Mouse (Mus musculus) MEL (cell line): ENCODE results near the gene Lrba. TPM values are rescaled to one million over a fixed set of nuclear protein-coding genes. Genes with fewer than 3 reads are reported as not detected.

Experiments
- DNase-seq: peaks from one replicate; pipeline ENCODE4 v3.0.0; 2011; ENCODE audit warnings: low read depth, low spot score
- H3K27ac ChIP-seq: 2 replicates; pipeline ENCODE4 v1.5.1; 2012; ENCODE audit warnings: low read depth, mild to moderate bottlenecking, control low read depth, low read length, moderate library complexity; ENCODE audit not compliant: control insufficient read depth
- H3K27me3 ChIP-seq, 2 experiments: fragments of 150-350 bp in 1 of 2; sonication (generic) in 1 of 2; 2 replicates each; pipeline ENCODE4 v1.6.1; 2012; ENCODE audit warnings: low read length in 2 of 2, mild to moderate bottlenecking in 2 of 2, improper control_type of control experiment in 1 of 2, moderate library complexity in 1 of 2; ENCODE audit not compliant: insufficient read depth in 2 of 2, control insufficient read depth in 1 of 2
- H3K36me3 ChIP-seq, 2 experiments: 2 replicates each; pipeline ENCODE4 v1.6.1; 2012 to 2014; ENCODE audit warnings: low read length in 2 of 2, improper control_type of control experiment in 1 of 2, inconsistent platforms in 1 of 2, mild to moderate bottlenecking in 1 of 2; ENCODE audit not compliant: insufficient read depth in 2 of 2, control insufficient read depth in 1 of 2
- H3K4me1 ChIP-seq, 2 experiments: fragments of 150-350 bp in 1 of 2; sonication (generic) in 1 of 2; 2 replicates each; pipeline ENCODE4 v1.6.1; 2012; ENCODE audit warnings: low read length in 2 of 2, improper control_type of control experiment in 1 of 2, mild to moderate bottlenecking in 1 of 2; ENCODE audit not compliant: insufficient read depth in 2 of 2, control insufficient read depth in 1 of 2
- H3K4me3 ChIP-seq, 2 experiments: fragments of 150-350 bp in 1 of 2; sonication (generic) in 1 of 2; 2 replicates each; pipeline ENCODE4 v1.5.1; 2012; ENCODE audit warnings: low read depth in 2 of 2, low read length in 2 of 2, mild to moderate bottlenecking in 2 of 2, moderate library complexity in 2 of 2, control low read depth in 1 of 2, improper control_type of control experiment in 1 of 2; ENCODE audit not compliant: control insufficient read depth in 1 of 2, insufficient read depth in 1 of 2
- H3K79me2 ChIP-seq: 2 replicates; pipeline ENCODE4 v1.6.1; 2012; ENCODE audit warnings: mild to moderate bottlenecking, low read length, moderate library complexity; ENCODE audit not compliant: control insufficient read depth, poor library complexity, insufficient read depth
- H3K9ac ChIP-seq: 2 replicates; pipeline ENCODE4 v1.6.1; 2012; ENCODE audit warnings: low read depth, mild to moderate bottlenecking, control low read depth, low read length, moderate library complexity; ENCODE audit not compliant: control insufficient read depth, poor library complexity, severe bottlenecking
- H3K9me3 ChIP-seq: fragments of 150-350 bp; sonication (generic); replicated peaks from 2 replicates; pipeline ENCODE4 v1.6.1; 2012; ENCODE audit warnings: mild to moderate bottlenecking, low read length, improper control_type of control experiment, moderate library complexity; ENCODE audit not compliant: insufficient read depth
- BHLHE40 ChIP-seq: IDR thresholded peaks from 2 replicates; pipeline ENCODE4 v1.6.1; 2012; ENCODE audit warnings: low read depth, mild to moderate bottlenecking, inconsistent platforms, low read length, improper control_type of control experiment, borderline replicate concordance
- CHD1 ChIP-seq: IDR thresholded peaks from 2 replicates; pipeline ENCODE4 v1.6.1; 2012; ENCODE audit warnings: low read depth, mild to moderate bottlenecking, inconsistent platforms, low read length, improper control_type of control experiment
- E2F4 ChIP-seq: IDR thresholded peaks from 2 replicates; pipeline ENCODE4 v1.6.1; 2011; ENCODE audit warnings: low read depth, low read length, improper control_type of control experiment, borderline replicate concordance
- ELF1 ChIP-seq: IDR thresholded peaks from 2 replicates; pipeline ENCODE4 v1.6.1; 2014; ENCODE audit warnings: low read depth, mild to moderate bottlenecking, inconsistent platforms, low read length, improper control_type of control experiment, moderate library complexity
- EP300 ChIP-seq, 2 experiments: IDR thresholded peaks; 2 replicates each; pipeline ENCODE4 v1.6.1; 2011; ENCODE audit warnings: improper control_type of control experiment in 2 of 2, low read length in 2 of 2, low read depth in 1 of 2, mild to moderate bottlenecking in 1 of 2
- ETS1 ChIP-seq: IDR thresholded peaks from 2 replicates; pipeline ENCODE4 v1.6.1; 2012; ENCODE audit warnings: low read depth, mild to moderate bottlenecking, inconsistent platforms, low read length, improper control_type of control experiment, moderate library complexity
- GABPA ChIP-seq: IDR thresholded peaks from 2 replicates; pipeline ENCODE4 v1.6.1; 2012; ENCODE audit warnings: low read depth, mild to moderate bottlenecking, inconsistent platforms, low read length, improper control_type of control experiment, moderate library complexity
- GATA1 ChIP-seq: IDR thresholded peaks from 2 replicates; pipeline ENCODE4 v1.6.1; 2011; ENCODE audit warnings: low read depth, low read length, improper control_type of control experiment
- HCFC1 ChIP-seq: IDR thresholded peaks from 2 replicates; pipeline ENCODE4 v1.6.1; 2012; ENCODE audit warnings: low read depth, mild to moderate bottlenecking, inconsistent platforms, low read length, improper control_type of control experiment, moderate library complexity
- KAT2A ChIP-seq: conservative IDR thresholded peaks from 2 replicates; pipeline ENCODE4 v1.6.1; 2012; ENCODE audit warnings: low read depth, low read length, improper control_type of control experiment, inconsistent platforms
- MEF2A ChIP-seq: IDR thresholded peaks from 2 replicates; pipeline ENCODE4 v1.6.1; 2014; ENCODE audit warnings: low read depth, mild to moderate bottlenecking, inconsistent platforms, low read length, improper control_type of control experiment; ENCODE audit not compliant: poor library complexity, insufficient replicate concordance, severe bottlenecking; ENCODE audit errors: extremely low read depth
- MXI1 ChIP-seq: IDR thresholded peaks from 2 replicates; pipeline ENCODE4 v1.6.1; 2011; ENCODE audit warnings: mild to moderate bottlenecking, low read depth, low read length, improper control_type of control experiment
- MYB ChIP-seq: IDR thresholded peaks from 2 replicates; pipeline ENCODE4 v1.6.1; 2011; ENCODE audit warnings: mild to moderate bottlenecking, low read depth, low read length, improper control_type of control experiment
- MYC ChIP-seq: IDR thresholded peaks from 2 replicates; pipeline ENCODE4 v1.6.1; 2011; ENCODE audit warnings: low read depth, mild to moderate bottlenecking, low read length, improper control_type of control experiment, moderate library complexity
- NELFE ChIP-seq: IDR thresholded peaks from 2 replicates; pipeline ENCODE4 v1.6.1; 2011; ENCODE audit warnings: low read depth, low read length, improper control_type of control experiment
- POLR2AphosphoS5 ChIP-seq: IDR thresholded peaks from 2 replicates; pipeline ENCODE4 v1.6.1; 2012; ENCODE audit warnings: low read depth, borderline replicate concordance, mild to moderate bottlenecking, inconsistent platforms, low read length, moderate library complexity, mixed read lengths
- RAD21 ChIP-seq: IDR thresholded peaks from 2 replicates; pipeline ENCODE4 v1.6.1; 2011; ENCODE audit warnings: mild to moderate bottlenecking, low read depth, low read length, improper control_type of control experiment
- SIN3A ChIP-seq: IDR thresholded peaks from 2 replicates; pipeline ENCODE4 v1.6.1; 2012; ENCODE audit warnings: low read length, improper control_type of control experiment, inconsistent platforms
- TAL1 ChIP-seq: IDR thresholded peaks from 2 replicates; pipeline ENCODE4 v1.6.1; 2012; ENCODE audit warnings: mild to moderate bottlenecking, inconsistent platforms, low read length, moderate library complexity, mixed read lengths
- TBP ChIP-seq: IDR thresholded peaks from 2 replicates; pipeline ENCODE4 v1.8.0; 2011; ENCODE audit warnings: low read depth, low read length, improper control_type of control experiment
- UBTF ChIP-seq: IDR thresholded peaks from 2 replicates; pipeline ENCODE4 v1.6.1; 2012; ENCODE audit warnings: low read depth, mild to moderate bottlenecking, inconsistent platforms, low read length, improper control_type of control experiment, moderate library complexity, borderline replicate concordance; ENCODE audit not compliant: insufficient read depth
- USF1 ChIP-seq: IDR thresholded peaks from 2 replicates; pipeline ENCODE4 v1.6.1; 2014; ENCODE audit warnings: low read depth, mild to moderate bottlenecking, inconsistent platforms, low read length, improper control_type of control experiment, moderate library complexity
- USF2 ChIP-seq, 2 experiments: IDR thresholded peaks; 2 replicates each; pipeline ENCODE4 v1.6.1; 2011 to 2012; ENCODE audit warnings: improper control_type of control experiment in 2 of 2, low read length in 2 of 2, borderline replicate concordance in 1 of 2, inconsistent platforms in 1 of 2, low read depth in 1 of 2, mild to moderate bottlenecking in 1 of 2; ENCODE audit not compliant: insufficient read depth in 1 of 2
- ZKSCAN1 ChIP-seq: IDR thresholded peaks from 2 replicates; pipeline ENCODE4 v1.6.1; 2012; ENCODE audit warnings: low read depth, mild to moderate bottlenecking, inconsistent platforms, low read length, improper control_type of control experiment, moderate library complexity
- polyA plus RNA-seq, 2 experiments: library from polyadenylated mRNA; stranded (reverse) in 1 of 2; unstranded in 1 of 2; fragments of >175 nt in 1 of 2; fragments of >200 nt in 1 of 2; gene quantifications; 2 replicates each; pipeline versions ENCODE4 v1.2.1 to v1.2.4; 2012; ENCODE audit warnings: low replicate concordance in 2 of 2, low read depth in 1 of 2; ENCODE audit not compliant: insufficient read length in 2 of 2, insufficient read depth in 1 of 2, missing spikeins in 1 of 2
- total RNA-seq: library from RNA; depleted of rRNA; stranded (reverse); fragments of 300-350 nt; gene quantifications from 2 replicates; pipeline ENCODE4 v1.2.3, GENCODE M21; 2012

Gene Lrba
- total and polyA plus RNA-seq, 3 experiments = 10.9 to 17.9 TPM; not detected in 1

- no peaks in the 10 kb centered on the region for H3K9me3 ChIP-seq
- TF ChIP-seq ETS1 (peak; percentile 52; the same call in 1 of the 2 replicates), UBTF (no peak), HCFC1 (peak; percentile 39; the same call in 1 of the 2 replicates), GATA1 (peak; percentile 27; the same call in 1 of the 2 replicates), KAT2A (no peak), MYB (no peak), ZKSCAN1 (no peak), EP300 (IDR thresholded peaks at IDR 0.05; ENCODE audit: low read depth in 1 of 2, low read length in 2 of 2) (0 out of 4 replicates have a peak, but pooled peaks of 1 of the 2 experiments have one; percentile 15), TAL1 (no peak), POLR2AphosphoS5 (no peak), RAD21 (no peak), TBP (no peak), USF1 (peak; percentile 52; the same call in 1 of the 2 replicates), ELF1 (no peak), SIN3A (peak; percentile 34; the same call in 1 of the 2 replicates), MXI1 (no peak)
- H3K9ac ChIP-seq = no peak overlapping the region
- H3K4me3 ChIP-seq = no peak overlapping the region
- peaks cover 0 to 3% of the 10 kb centered on the region in 2 experiments; a peak in 2 of 4 replicates for H3K36me3 ChIP-seq
- no peaks in the 10 kb centered on the region for H3K27me3 ChIP-seq
- peak; percentile 58 for DNase-seq
- peaks cover 2% of the 10 kb centered on the region in 2 experiments; a peak in 3 of 4 replicates for H3K4me1 ChIP-seq
- H3K27ac ChIP-seq = no peak overlapping the region
- no peaks in the 10 kb centered on the region for H3K79me2 ChIP-seq
Observed at GRCm38 (mm10) chr3:86664399-86664798, 439.9 kb downstream of the Lrba start.

- TF ChIP-seq MEF2A = no peak
- TF ChIP-seq RAD21 = no peak
- no peak for TF ChIP-seq NELFE
- TF ChIP-seq KAT2A = no peak
- TF ChIP-seq ETS1 = no peak
- TF ChIP-seq TAL1 = no peak
- TF ChIP-seq EP300 (IDR thresholded peaks at IDR 0.05; ENCODE audit: low read depth in 1 of 2, low read length in 2 of 2) = no peak
- TF ChIP-seq MYC = no peak
- no peak for TF ChIP-seq GABPA
- TF ChIP-seq MYB = no peak
- TF ChIP-seq ZKSCAN1 = no peak
- TF ChIP-seq USF2 (IDR thresholded peaks at IDR 0.05; ENCODE audit: borderline replicate concordance in 1 of 2, insufficient read depth in 1 of 2, low read depth in 1 of 2, low read length in 2 of 2) = no peak
- TF ChIP-seq CHD1 = no peak
- TF ChIP-seq E2F4 = no peak
- no peak for TF ChIP-seq TBP
- TF ChIP-seq BHLHE40 = no peak
- Histone ChIP-seq H3K9me3 (no peaks in the 10 kb centered on the region), H3K27ac (no peak overlapping the region), H3K27me3 (no peaks in the 10 kb centered on the region), H3K9ac (no peak overlapping the region), H3K36me3 (peaks cover 0 to 3% of the 10 kb centered on the region in 2 experiments; a peak in 2 of 4 replicates), H3K4me3 (no peak overlapping the region), H3K4me1 (peaks cover 2% of the 10 kb centered on the region in 2 experiments; a peak in 3 of 4 replicates), H3K79me2 (no peaks in the 10 kb centered on the region)
- no peak for DNase-seq
Observed at GRCm38 (mm10) chr3:86668146-86668545, 443.7 kb downstream of the Lrba start.
